Mouse (Mus musculus): ENCODE measurements at regions not wholly inside any gene's neighbourhood (a gene's known extent, or its start where the extent isn't known, plus 50 kb on each side); places are given as distances from the start of the nearest gene placed in this dataset.

- H3K27me3 ChIP-seq (replicated peaks), result no peaks in the 10 kb centered on the region
Measured at GRCm38 (mm10) chr10:95054869-95055268, 110.2 kb upstream of the Plxnc1 start.

GRCm38 (mm10) chr10:95048790-95049189 lies 104.2 kb upstream of the Plxnc1 start:
- Histone ChIP-seq H3K27me3 (replicated peaks) (no peaks in the 10 kb centered on the region), H3K4me2 (replicated peaks) (no peak overlapping the region), H3K9me3 (no peaks in the 10 kb centered on the region), H3K4me3 (no peak overlapping the region), H3K36me3 (no peaks in the 10 kb centered on the region), H3K9ac (no peak overlapping the region), H3K4me1 (peaks cover 8% of the 10 kb centered on the region; the same call in 1 of the 2 replicates), H3K27ac (no peak overlapping the region)
- WGBS, result 87% methylated on average over 5 of the region's 5 CpGs
- ATAC-seq (ENCODE audit: low FRiP score, low read depth), result no peak

More at GRCm38 (mm10) chr10:95054869-95055268, 110.2 kb upstream of the Plxnc1 start:
- no peak overlapping the region for H3K4me2 ChIP-seq (replicated peaks)
- H3K27ac ChIP-seq, result no peak overlapping the region
- H3K4me1 ChIP-seq, result peaks cover 6% of the 10 kb centered on the region; the same call in 1 of the 2 replicates
- no peak for ATAC-seq (ENCODE audit: low FRiP score, low read depth)
- H3K36me3 ChIP-seq, result no peaks in the 10 kb centered on the region
- H3K9me3 ChIP-seq, result no peaks in the 10 kb centered on the region
- H3K4me3 ChIP-seq, result no peak overlapping the region
- 95% methylated on average over 3 of the region's 3 CpGs for WGBS
- no peak overlapping the region for H3K9ac ChIP-seq

DNA sequence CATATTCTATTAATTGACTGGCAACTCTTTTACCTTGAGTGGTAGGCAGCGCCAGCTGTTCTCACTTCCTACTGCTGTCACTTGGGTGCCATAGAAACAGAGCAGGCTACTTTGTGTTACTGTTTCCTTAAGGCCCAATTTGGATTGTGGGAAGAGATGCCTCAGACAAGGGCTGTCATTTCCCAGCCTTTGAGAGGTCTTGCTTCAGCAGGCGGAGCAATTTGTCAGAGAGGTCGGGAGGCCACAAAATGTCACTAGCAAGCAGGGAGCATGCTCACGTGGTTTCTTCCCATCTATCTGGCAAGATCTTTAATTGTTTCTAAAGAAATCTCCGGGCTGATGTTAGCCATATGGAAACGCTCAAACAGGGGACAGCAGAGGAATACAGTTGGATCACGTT lies 99.3 kb upstream of the Plxnc1 start:
- Histone ChIP-seq H3K36me3 (no peaks in the 10 kb centered on the region), H3K4me1 (peaks cover 9% of the 10 kb centered on the region), H3K4me3 (no peak overlapping the region), H3K9ac (no peak overlapping the region), H3K4me2 (replicated peaks) (no peak overlapping the region), H3K9me3 (no peaks in the 10 kb centered on the region), H3K27me3 (replicated peaks) (no peaks in the 10 kb centered on the region), H3K27ac (no peak overlapping the region)
- WGBS, result 35% methylated on average over 7 of the region's 7 CpGs
- no peak for ATAC-seq (ENCODE audit: low FRiP score, low read depth)

DNA sequence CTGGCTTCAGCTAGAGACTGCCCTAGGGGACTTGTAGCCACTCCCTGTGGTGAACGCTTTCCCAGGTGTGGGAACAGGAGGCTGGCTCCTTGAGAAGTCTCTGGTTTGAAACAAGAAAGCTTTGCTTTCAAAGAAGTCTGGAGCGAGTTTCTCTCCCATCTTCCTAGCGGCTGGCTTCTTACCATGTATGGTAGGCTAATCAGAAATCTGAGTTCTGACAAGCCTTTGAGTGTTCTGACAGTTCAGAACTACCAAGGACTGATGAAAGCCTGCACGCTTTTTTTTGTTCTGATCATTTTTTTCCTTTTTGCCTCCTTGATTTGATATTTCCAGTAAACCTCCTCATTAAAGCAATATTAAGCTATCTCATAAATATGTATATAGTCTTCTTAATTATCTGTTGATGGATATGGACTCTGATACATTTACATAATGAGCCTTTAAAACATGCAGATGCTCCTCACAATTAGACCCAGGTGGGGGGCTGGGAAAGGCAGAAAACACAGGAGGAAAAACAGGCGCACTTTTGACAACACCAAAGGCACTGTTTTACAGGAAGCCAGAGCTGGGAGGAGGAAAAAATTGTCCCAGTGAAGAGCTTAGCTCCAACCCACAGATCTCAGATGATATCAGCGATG lies 95.7 kb upstream of the Plxnc1 start:
- no peak overlapping the region for H3K4me3 ChIP-seq
- H3K9me3 ChIP-seq, result no peaks in the 10 kb centered on the region
- H3K9ac ChIP-seq, result no peak overlapping the region
- peaks cover 9% of the 10 kb centered on the region for H3K4me1 ChIP-seq
- H3K36me3 ChIP-seq, result no peaks in the 10 kb centered on the region
- no peak overlapping the region for H3K4me2 ChIP-seq (replicated peaks)
- H3K27ac ChIP-seq, result no peak overlapping the region
- 0 out of 2 replicates have a peak, but pooled peaks have one; percentile 41 for ATAC-seq (ENCODE audit: low FRiP score, low read depth)
- 73% methylated on average over 6 of the region's 6 CpGs for WGBS
- H3K27me3 ChIP-seq (replicated peaks), result no peaks in the 10 kb centered on the region

DNA sequence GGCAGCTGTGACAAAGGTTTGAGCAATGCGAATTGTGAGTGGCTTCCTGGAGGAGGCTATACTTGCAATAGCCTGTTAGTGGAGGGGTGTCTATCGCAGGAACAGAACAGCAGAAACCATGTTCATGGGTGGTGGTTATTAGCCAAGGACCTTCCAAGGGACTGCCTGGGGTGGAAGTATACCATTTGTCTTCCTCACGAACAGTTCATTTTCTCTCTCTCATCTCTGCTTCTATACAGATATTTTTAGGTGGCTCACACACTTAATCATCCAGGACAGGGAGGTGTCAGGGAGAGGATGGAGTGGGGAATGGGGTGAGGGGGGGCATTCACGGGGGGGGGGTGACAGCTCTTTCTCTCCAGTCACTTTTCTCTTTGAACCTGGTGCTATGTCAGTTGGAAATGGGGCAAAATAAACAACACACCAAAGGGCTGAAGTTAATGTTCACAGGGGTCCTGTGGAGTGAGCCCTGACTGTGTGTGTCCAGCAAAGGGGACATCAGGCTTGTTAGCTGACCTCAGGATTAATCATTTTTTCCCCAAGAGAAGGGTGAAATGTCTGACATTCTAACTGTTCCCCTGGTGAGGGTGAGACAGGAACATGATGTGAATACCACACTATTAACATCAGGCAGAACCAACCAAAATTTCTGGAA lies 91.5 kb upstream of the Plxnc1 start:
- no peaks in the 10 kb centered on the region for H3K36me3 ChIP-seq
- WGBS, result 70% methylated on average over 4 of the region's 4 CpGs
- H3K9ac ChIP-seq, result no peak overlapping the region
- no peak overlapping the region for H3K4me2 ChIP-seq (replicated peaks)
- ATAC-seq (ENCODE audit: low FRiP score, low read depth), result no peak
- no peak overlapping the region for H3K27ac ChIP-seq
- H3K27me3 ChIP-seq (replicated peaks), result no peaks in the 10 kb centered on the region
- H3K4me1 ChIP-seq, result peaks cover 5% of the 10 kb centered on the region
- no peak overlapping the region for H3K4me3 ChIP-seq
- H3K9me3 ChIP-seq, result no peaks in the 10 kb centered on the region

- Histone ChIP-seq H3K36me3 (no peaks in the 10 kb centered on the region), H3K9ac (no peak overlapping the region), H3K4me3 (no peak overlapping the region), H3K4me1 (peaks cover 5% of the 10 kb centered on the region), H3K27ac (no peak overlapping the region), H3K9me3 (no peaks in the 10 kb centered on the region), H3K27me3 (replicated peaks) (no peaks in the 10 kb centered on the region), H3K4me2 (replicated peaks) (no peak overlapping the region)
- ATAC-seq (ENCODE audit: low FRiP score, low read depth), result no peak
- WGBS, result 65% methylated on average over 3 of the region's 3 CpGs
Measured at GRCm38 (mm10) chr10:95035371-95035770, 90.7 kb upstream of the Plxnc1 start.

DNA sequence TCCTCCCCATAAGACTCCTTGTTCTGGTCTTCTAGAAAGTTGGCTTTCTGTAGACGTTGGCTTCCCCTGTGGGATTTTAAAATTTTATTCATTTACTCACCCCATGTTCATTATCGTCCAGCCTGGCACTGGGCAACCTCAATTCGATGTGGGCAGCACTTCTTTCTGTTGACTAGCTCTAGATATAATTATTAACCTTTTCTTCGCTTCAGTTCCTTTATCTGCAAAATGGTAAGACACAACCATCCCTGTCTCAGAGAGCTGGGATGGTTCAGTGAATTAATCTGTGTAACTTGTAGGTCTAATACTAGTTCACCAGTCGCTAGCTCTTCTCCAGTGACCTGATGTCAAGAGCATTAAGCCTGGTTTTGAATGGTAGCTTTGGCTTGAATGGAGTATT lies 89.9 kb upstream of the Plxnc1 start:
- H3K4me1 ChIP-seq, result no peaks in the 10 kb centered on the region
- H3K27me3 ChIP-seq (replicated peaks), result no peaks in the 10 kb centered on the region
- no peak overlapping the region for H3K9ac ChIP-seq
- no peak overlapping the region for H3K27ac ChIP-seq
- H3K4me2 ChIP-seq (replicated peaks), result no peak overlapping the region
- H3K36me3 ChIP-seq, result no peaks in the 10 kb centered on the region
- no peaks in the 10 kb centered on the region for H3K9me3 ChIP-seq
- no peak for ATAC-seq (ENCODE audit: low FRiP score, low read depth)
- WGBS, result 92% methylated on average over 5 of the region's 5 CpGs
- H3K4me3 ChIP-seq, result no peak overlapping the region

GRCm38 (mm10) chr10:95032760-95033716 lies 88.4 kb upstream of the Plxnc1 start:
- Histone ChIP-seq H3K4me2 (replicated peaks) (no peak overlapping the region), H3K27me3 (replicated peaks) (no peaks in the 10 kb centered on the region), H3K27ac (no peak overlapping the region), H3K36me3 (no peaks in the 10 kb centered on the region), H3K4me3 (no peak overlapping the region), H3K9me3 (no peaks in the 10 kb centered on the region), H3K9ac (no peak overlapping the region), H3K4me1 (no peaks in the 10 kb centered on the region)
- ATAC-seq (ENCODE audit: low FRiP score, low read depth), result no peak
- 68% methylated on average over 14 of the region's 14 CpGs for WGBS

DNA sequence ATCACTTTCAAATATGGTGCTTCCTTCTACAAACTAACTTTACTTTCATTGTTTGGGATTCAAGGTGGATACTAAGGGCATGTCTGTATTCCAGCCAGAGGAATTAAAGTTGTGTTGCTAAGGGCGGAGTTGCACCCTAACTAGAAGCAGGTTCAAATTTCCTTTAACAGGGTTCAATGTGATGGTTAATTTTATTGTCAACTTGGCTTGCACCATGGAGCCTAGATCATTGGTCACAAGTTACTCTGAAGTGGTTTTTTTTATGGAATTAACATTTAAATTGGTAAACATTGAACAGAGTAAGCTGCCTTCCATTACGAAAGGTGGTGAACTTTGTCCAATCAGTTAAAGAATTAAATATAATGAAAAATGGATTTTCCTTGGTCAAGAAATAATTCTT lies 86.7 kb upstream of the Plxnc1 start:
- Histone ChIP-seq H3K4me3 (no peak overlapping the region), H3K9ac (no peak overlapping the region), H3K27me3 (replicated peaks) (no peaks in the 10 kb centered on the region), H3K36me3 (no peaks in the 10 kb centered on the region), H3K4me2 (replicated peaks) (no peak overlapping the region), H3K27ac (no peak overlapping the region), H3K4me1 (no peaks in the 10 kb centered on the region), H3K9me3 (no peaks in the 10 kb centered on the region)
- no peak for ATAC-seq (ENCODE audit: low FRiP score, low read depth)
- WGBS, result 96% methylated on average over 2 of the region's 2 CpGs

GRCm38 (mm10) chr10:95030801-95031200 lies 86.2 kb upstream of the Plxnc1 start:
- Histone ChIP-seq H3K9me3 (no peaks in the 10 kb centered on the region), H3K4me3 (no peak overlapping the region), H3K9ac (no peak overlapping the region), H3K4me2 (replicated peaks) (no peak overlapping the region), H3K4me1 (no peaks in the 10 kb centered on the region), H3K27ac (no peak overlapping the region), H3K27me3 (replicated peaks) (no peaks in the 10 kb centered on the region), H3K36me3 (no peaks in the 10 kb centered on the region)
- no peak for ATAC-seq (ENCODE audit: low FRiP score, low read depth)
- 70% methylated on average over 5 of the region's 5 CpGs for WGBS

GRCm38 (mm10) chr10:95029554-95029953 lies 84.9 kb upstream of the Plxnc1 start:
- Histone ChIP-seq H3K4me3 (no peak overlapping the region), H3K9ac (no peak overlapping the region), H3K4me1 (no peaks in the 10 kb centered on the region), H3K27ac (no peak overlapping the region), H3K9me3 (no peaks in the 10 kb centered on the region), H3K27me3 (replicated peaks) (no peaks in the 10 kb centered on the region), H3K4me2 (replicated peaks) (no peak overlapping the region), H3K36me3 (no peaks in the 10 kb centered on the region)
- ATAC-seq (ENCODE audit: low FRiP score, low read depth), result no peak
- 88% methylated on average over 3 of the region's 3 CpGs for WGBS

DNA sequence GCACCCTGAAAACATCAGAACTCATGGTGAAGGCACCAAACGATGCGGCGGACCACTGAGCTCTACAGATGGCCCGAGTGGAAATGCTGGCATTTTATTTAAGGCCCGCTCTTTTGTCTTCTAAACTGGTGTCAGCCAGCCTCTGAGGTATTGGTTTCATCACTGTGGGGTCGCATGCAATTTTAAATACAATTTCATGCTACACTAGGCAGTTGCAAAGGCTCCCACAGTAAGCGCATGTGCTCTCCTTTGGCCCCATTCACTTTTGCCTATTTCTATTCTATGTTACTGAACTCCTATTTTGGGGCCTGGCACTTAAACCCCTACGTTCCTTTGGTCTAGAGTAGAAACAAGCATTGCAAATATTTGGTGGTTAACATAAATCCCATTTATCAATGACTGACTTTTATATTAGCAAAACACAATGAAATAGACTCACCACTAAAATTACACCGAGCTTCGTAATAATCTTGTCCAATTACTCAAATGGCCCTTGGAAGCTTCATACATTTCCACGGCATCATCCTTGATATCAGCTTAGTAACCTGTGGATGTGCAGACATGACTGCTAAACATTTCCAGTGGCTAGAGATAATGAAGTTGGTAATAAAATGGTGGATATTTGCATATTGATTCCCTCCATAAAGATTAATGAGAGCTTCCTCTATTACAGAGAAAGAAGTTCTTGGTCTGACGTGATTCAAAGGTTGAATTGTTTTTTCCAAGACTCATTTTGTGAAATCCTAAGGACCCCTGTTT lies 81.1 kb upstream of the Plxnc1 start:
- ATAC-seq (ENCODE audit: low FRiP score, low read depth), result peak; percentile 58; the same call in 1 of the 2 replicates
- Histone ChIP-seq H3K4me2 (replicated peaks) (no peak overlapping the region), H3K36me3 (no peaks in the 10 kb centered on the region), H3K9ac (no peak overlapping the region), H3K4me1 (no peaks in the 10 kb centered on the region), H3K27me3 (replicated peaks) (no peaks in the 10 kb centered on the region), H3K9me3 (no peaks in the 10 kb centered on the region), H3K4me3 (no peak overlapping the region), H3K27ac (no peak overlapping the region)
- WGBS, result 50% methylated on average over 12 of the region's 12 CpGs
